Mouse (Mus musculus) myocyte (in vitro differentiated cells): Measurements from ENCODE around the gene Tep1.

Experiments used
- POLR2A ChIP-seq: IDR thresholded peaks from one replicate; pipeline ENCODE4 v1.6.1; 2011; ENCODE audit warnings: low read depth, mild to moderate bottlenecking, control low read depth, moderate library complexity; ENCODE audit not compliant: insufficient read length
- POLR2AphosphoS2 ChIP-seq: IDR thresholded peaks from one replicate; pipeline ENCODE4 v1.6.1; 2011; ENCODE audit warnings: low read depth, control low read depth; ENCODE audit not compliant: insufficient read length
- TCF12 ChIP-seq: IDR thresholded peaks from one replicate; pipeline ENCODE4 v1.6.1; 2011; ENCODE audit warnings: mild to moderate bottlenecking, control low read depth; ENCODE audit not compliant: poor library complexity, insufficient read depth, severe bottlenecking
- TCF3 ChIP-seq: IDR thresholded peaks from one replicate; pipeline ENCODE4 v1.6.1; 2011; ENCODE audit warnings: low read depth, control low read depth; ENCODE audit not compliant: insufficient read length

DNA sequence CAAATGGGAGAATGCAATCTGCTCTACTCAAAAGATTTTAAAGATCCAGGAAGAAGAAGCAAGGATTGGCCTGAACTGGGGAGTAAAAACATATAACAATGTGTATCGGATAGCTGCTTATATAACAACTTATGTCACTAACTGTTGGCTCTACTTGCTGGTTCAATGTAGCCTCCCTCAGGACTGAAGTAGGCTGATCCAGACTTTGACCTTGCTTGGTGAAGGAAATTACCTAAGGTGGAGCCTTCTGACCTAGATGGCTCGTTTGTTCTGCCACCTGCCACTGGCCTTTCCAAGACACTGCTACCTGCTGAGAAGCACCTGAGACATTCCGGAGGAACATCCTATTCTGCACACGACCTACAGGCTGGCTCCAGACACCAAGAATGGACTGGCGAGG, 14.6 kb downstream of the Tep1 start:
- TF ChIP-seq TCF12 (no peak), TCF3 (no peak), POLR2A (no peak), POLR2AphosphoS2 (no peak)
